Mouse (Mus musculus) inflammation-experienced regulatory T-cells, adult 6 months (primary cell): ENCODE measurements around the gene Smarca4. TPM values are rescaled to one million over a fixed set of nuclear protein-coding genes. Genes with fewer than 3 reads are reported as not detected.

Experiments used
- polyA plus RNA-seq, 3 experiments: library from polyadenylated mRNA; unstranded; fragments of 100-300 nt; shearing (Covaris generic); gene quantifications; one replicate each; pipeline ENCODE4 v1.2.1; 2017

Gene Smarca4
- polyA plus RNA-seq, 3 experiments from 2014 or later = 24.2 to 32.7 (median 26.9) TPM

Other genes starting within 250 kb of the Smarca4 start
- gene Ilf3, start 248.3 kb upstream of the Smarca4 start, polyA plus RNA-seq = 100 to 1,000 TPM in 2 of 3 experiments, 10 to 100 TPM in 1; 92.5 to 122 (median 122) TPM
- gene Qtrt1, start 204.3 kb upstream of the Smarca4 start, polyA plus RNA-seq = 10 to 100 TPM; 26.2 to 49.8 (median 39.8) TPM
- 100 to 1,000 TPM in 1 of 3 experiments, 10 to 100 TPM in 2; 85.4 to 117 (median 97.6) TPM for gene Dnm2, start 191.3 kb upstream of the Smarca4 start, polyA plus RNA-seq
- gene Tmed1, start 105.9 kb upstream of the Smarca4 start, polyA plus RNA-seq = 1 to 10 TPM; 3.2 to 6.3 (median 5.8) TPM
- 10 to 100 TPM; 49.9 to 71.1 (median 57.8) TPM for gene AB124611, start 90.0 kb upstream of the Smarca4 start, polyA plus RNA-seq
- gene Carm1, start 69.3 kb upstream of the Smarca4 start, polyA plus RNA-seq = 10 to 100 TPM in 1 of 3 experiments, 1 to 10 TPM in 2; 5.3 to 11.0 (median 7.0) TPM
- gene Timm29, start 23.4 kb upstream of the Smarca4 start, polyA plus RNA-seq = 1 to 10 TPM; 3.0 to 5.6 (median 3.4) TPM
- gene Yipf2, start 23.3 kb upstream of the Smarca4 start, polyA plus RNA-seq = 10 to 100 TPM; 12.4 to 26.5 (median 18.1) TPM
- 10 to 100 TPM in 2 of 3 experiments, 1 to 10 TPM in 1; 9.2 to 21.2 (median 14.6) TPM for gene Ldlr, start 107.3 kb downstream of the Smarca4 start, polyA plus RNA-seq
- gene Spc24, start 144.1 kb downstream of the Smarca4 start, polyA plus RNA-seq = 10 to 100 TPM in 1 of 3 experiments, 1 to 10 TPM in 2; 5.5 to 54.9 (median 8.6) TPM
- not detected for gene Kank2, start 182.6 kb downstream of the Smarca4 start, polyA plus RNA-seq
- gene Angptl8, start 219.3 kb downstream of the Smarca4 start, polyA plus RNA-seq = not detected
- 1 to 10 TPM; 1.7 to 2.1 (median 1.9) TPM for gene Dock6, start 236.5 kb downstream of the Smarca4 start, polyA plus RNA-seq